Mouse (Mus musculus) stomach, postnatal 0 days (tissue): ENCODE measurements around the gene Plce1.

Experiments used
- CTCF ChIP-seq: IDR thresholded peaks from 2 replicates; pipeline ENCODE4 v1.5.1; 2016; ENCODE audit warnings: antibody characterized with exemption, low read depth, mild to moderate bottlenecking, moderate library complexity
- EP300 ChIP-seq: optimal IDR thresholded peaks from 2 replicates; pipeline ENCODE3; 2016; ENCODE audit warnings: antibody characterized with exemption

- TF ChIP-seq CTCF (no peak), EP300 (no peak)
Observed at GRCm38 (mm10) chr19:38526855-38527254, 45.9 kb downstream of the Plce1 start.
